Mouse (Mus musculus): ENCODE measurements around the gene Onecut3. TPM values are rescaled to one million over a fixed set of nuclear protein-coding genes. Genes with fewer than 3 reads are reported as not detected.

Onecut3 gene
- polyA plus RNA-seq (2012; rRNA removed), result 0.36 and 0.46 TPM in 2 replicates

DNA sequence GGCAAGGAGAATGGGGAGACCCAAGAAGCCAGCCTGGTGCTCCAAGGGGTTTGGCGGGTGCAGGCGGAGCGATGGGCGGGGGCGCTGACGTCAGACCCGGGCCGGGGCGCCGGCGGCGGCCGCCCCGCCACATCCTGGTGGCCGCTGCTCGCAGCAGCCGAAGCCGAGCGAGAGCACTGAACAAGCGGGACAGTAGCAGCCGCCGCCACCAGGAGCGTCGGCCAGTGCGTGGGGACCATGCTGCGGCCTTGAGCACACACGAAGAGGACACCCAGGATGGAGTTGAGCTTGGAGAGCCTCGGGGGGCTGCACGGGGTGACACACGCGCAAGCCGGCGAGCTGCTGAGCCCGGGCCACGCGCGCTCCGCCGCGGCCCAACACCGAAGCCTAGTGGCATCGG lies at the start of gene Onecut3:
Gene Onecut3, plus strand, starts transcription at position 104 of the 400 bp plus-strand sequence.
- Histone ChIP-seq H3K4me3 (replicated peaks; ENCODE audit: insufficient read depth, low read depth, low read length) (no peak within 1 kb of the TSS), H3K4me1 (ENCODE audit: control insufficient read depth, insufficient read depth, low read length) (no peaks in the 10 kb centered on the region; the same call in 1 of the 2 replicates), H3K27ac (ENCODE audit: insufficient read depth, low read length) (no peak within 1 kb of the TSS), H3K27me3 (ENCODE audit: control insufficient read depth, insufficient read depth, low read length) (peaks cover 7% of the 10 kb centered on the region; the same call in 1 of the 2 replicates)
- 1% methylated on average over 41 of the region's 42 CpGs for WGBS
- TF ChIP-seq POLR2A (IDR thresholded peaks at IDR 0.05; ENCODE audit: borderline replicate concordance, insufficient read depth, low read length) (no peak), CTCF (IDR thresholded peaks at IDR 0.05; ENCODE audit: borderline replicate concordance, insufficient read depth, low read depth, low read length) (no peak)
- no peak for DNase-seq

DNA sequence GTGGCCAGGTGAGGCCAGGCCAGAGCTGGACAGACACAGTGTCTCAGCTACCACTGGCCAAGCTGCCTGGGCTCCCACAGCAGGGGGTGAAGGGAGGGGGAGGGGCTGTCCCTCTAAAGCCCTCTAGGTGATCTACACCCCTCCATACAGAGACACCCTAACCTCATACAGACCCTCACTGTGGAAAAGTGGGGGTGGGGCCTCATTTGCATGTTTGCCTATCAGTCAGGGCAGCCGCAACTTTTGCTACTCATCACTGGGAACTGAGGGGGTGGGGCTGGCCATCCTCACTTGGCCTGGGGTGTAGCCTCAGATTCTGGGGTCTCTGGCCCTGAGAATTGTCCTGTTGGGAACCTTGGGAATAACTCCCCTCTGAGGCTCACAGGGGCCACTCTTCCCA lies 49.6 kb upstream of the Onecut3 start:
- DNase-seq, result no peak
- no peak overlapping the region for H3K4me3 ChIP-seq (replicated peaks; ENCODE audit: insufficient read depth, low read depth, low read length)
- no peak for TF ChIP-seq CTCF (IDR thresholded peaks at IDR 0.05; ENCODE audit: borderline replicate concordance, insufficient read depth, low read depth, low read length)
- no peak for TF ChIP-seq POLR2A (IDR thresholded peaks at IDR 0.05; ENCODE audit: borderline replicate concordance, insufficient read depth, low read length)
- no peaks in the 10 kb centered on the region for H3K4me1 ChIP-seq (ENCODE audit: control insufficient read depth, insufficient read depth, low read length)
- no peaks in the 10 kb centered on the region for H3K27me3 ChIP-seq (ENCODE audit: control insufficient read depth, insufficient read depth, low read length)
- 90% methylated on average over 1 of the region's 1 CpGs for WGBS
- H3K27ac ChIP-seq (ENCODE audit: insufficient read depth, low read length), result no peak overlapping the region

DNA sequence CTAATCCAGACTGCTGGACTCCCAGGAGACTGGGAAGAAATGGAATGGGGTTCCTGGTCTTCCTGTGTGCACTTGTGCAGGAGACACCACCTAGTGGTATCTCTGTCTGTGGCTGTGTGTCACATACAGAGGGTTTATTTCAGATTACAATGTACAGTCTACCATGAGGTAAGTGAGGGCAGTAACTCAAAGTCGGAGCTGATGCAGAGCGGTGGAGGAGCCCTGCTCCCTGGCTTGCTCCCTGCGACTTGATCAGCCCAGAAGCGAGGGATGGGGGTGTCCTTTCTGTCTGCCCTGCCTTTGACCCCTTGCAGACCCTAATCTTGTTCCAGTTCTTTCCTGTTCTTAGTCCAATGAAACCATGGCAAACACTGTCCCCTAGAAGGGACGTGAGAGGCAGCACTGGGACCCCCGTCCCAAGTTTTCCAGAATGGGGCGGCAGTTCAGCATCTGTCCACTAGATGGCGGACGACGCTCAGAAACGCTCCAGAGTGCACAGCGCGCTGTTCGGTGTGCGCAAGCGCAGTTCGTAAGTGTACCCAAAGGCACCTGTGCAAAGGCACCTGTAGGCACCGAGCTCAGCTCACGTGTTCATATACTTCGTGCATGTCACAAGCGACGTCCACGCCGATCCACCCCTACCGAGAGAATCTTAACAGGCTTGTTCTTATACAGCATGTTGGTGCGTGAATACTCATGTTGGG lies 48.6 kb upstream of the Onecut3 start:
- DNase-seq, result peak; percentile 79 to 83
- H3K27me3 ChIP-seq (ENCODE audit: control insufficient read depth, insufficient read depth, low read length), result no peaks in the 10 kb centered on the region
- no peaks in the 10 kb centered on the region for H3K4me1 ChIP-seq (ENCODE audit: control insufficient read depth, insufficient read depth, low read length)
- no peak overlapping the region for H3K4me3 ChIP-seq (replicated peaks; ENCODE audit: insufficient read depth, low read depth, low read length)
- TF ChIP-seq CTCF (IDR thresholded peaks at IDR 0.05; ENCODE audit: borderline replicate concordance, insufficient read depth, low read depth, low read length) (peak; percentile 98), POLR2A (IDR thresholded peaks at IDR 0.05; ENCODE audit: borderline replicate concordance, insufficient read depth, low read length) (no peak)
- no peak overlapping the region for H3K27ac ChIP-seq (ENCODE audit: insufficient read depth, low read length)
- 9% methylated on average over 26 of the region's 26 CpGs for WGBS

DNA sequence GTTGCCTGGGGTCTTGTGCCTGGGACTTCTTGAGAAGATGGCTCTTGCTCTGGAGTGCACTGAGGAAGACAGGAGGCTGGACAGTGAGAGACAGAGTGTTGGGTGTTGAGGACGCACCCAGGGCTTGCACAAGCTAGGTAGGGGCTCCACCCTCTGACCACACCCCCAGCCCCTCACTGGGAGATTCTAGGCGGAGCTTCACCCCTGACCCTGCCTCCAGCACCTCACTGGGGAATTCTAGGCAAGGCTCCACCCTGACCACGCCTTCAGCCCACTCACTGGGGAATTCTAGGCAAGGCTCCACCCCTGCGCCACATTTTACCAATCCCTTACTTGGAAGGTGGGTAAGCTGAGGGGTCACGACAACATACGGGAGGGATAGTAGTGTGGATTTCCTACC lies 44.0 kb upstream of the Onecut3 start:
- DNase-seq, result no peak
- Histone ChIP-seq H3K27me3 (ENCODE audit: control insufficient read depth, insufficient read depth, low read length) (no peaks in the 10 kb centered on the region), H3K4me1 (ENCODE audit: control insufficient read depth, insufficient read depth, low read length) (no peaks in the 10 kb centered on the region), H3K4me3 (replicated peaks; ENCODE audit: insufficient read depth, low read depth, low read length) (no peak overlapping the region), H3K27ac (ENCODE audit: insufficient read depth, low read length) (no peak overlapping the region)
- TF ChIP-seq CTCF (IDR thresholded peaks at IDR 0.05; ENCODE audit: borderline replicate concordance, insufficient read depth, low read depth, low read length) (no peak), POLR2A (IDR thresholded peaks at IDR 0.05; ENCODE audit: borderline replicate concordance, insufficient read depth, low read length) (no peak)
- WGBS, result 18% methylated on average over 6 of the region's 6 CpGs

DNA sequence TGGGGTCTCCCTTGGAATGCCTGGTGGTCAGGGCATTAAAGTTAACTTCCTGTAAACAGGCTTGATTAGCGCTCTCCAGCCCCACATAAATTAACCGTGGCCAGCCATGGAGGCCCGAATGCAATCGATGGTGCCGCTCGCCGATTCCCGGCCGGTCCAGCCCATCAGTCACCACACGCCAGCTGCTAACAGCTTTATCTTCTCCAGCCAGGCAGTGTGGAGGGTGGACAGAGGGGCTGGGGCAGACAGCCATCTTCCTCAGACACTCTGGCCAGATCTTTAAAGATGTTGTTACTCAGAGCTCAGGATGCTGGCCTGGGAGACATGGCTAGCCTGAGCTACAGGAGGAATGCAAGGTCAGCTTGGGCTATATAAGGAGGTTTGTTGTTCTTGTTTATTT lies 41.0 kb upstream of the Onecut3 start:
- DNase-seq, result no peak
- WGBS, result 54% methylated on average over 10 of the region's 10 CpGs
- TF ChIP-seq CTCF (IDR thresholded peaks at IDR 0.05; ENCODE audit: borderline replicate concordance, insufficient read depth, low read depth, low read length) (no peak), POLR2A (IDR thresholded peaks at IDR 0.05; ENCODE audit: borderline replicate concordance, insufficient read depth, low read length) (no peak)
- Histone ChIP-seq H3K4me3 (replicated peaks; ENCODE audit: insufficient read depth, low read depth, low read length) (no peak overlapping the region), H3K27me3 (ENCODE audit: control insufficient read depth, insufficient read depth, low read length) (no peaks in the 10 kb centered on the region), H3K27ac (ENCODE audit: insufficient read depth, low read length) (no peak overlapping the region), H3K4me1 (ENCODE audit: control insufficient read depth, insufficient read depth, low read length) (no peaks in the 10 kb centered on the region)

DNA sequence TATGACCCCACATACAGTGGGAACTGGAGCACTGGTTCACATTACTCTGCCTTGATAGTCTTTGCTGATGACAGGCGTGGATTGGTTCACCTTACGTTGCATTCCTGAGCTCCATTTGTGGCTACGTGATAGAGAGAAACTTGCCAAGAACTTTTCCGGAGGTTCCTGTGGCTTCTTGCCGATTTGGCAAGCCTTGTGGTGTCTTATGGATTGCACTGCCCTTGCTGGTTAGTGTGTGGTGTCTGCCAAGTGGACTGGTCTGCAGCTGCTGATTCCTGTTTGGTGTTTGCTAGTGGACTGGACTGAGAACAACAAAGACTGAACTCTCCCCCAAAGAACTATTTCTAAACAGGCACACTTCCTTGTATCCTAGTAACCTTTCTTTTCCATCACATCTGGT lies 39.9 kb upstream of the Onecut3 start:
- no peak for DNase-seq
- 50% methylated on average over 5 of the region's 5 CpGs for WGBS
- H3K27ac ChIP-seq (ENCODE audit: insufficient read depth, low read length), result no peak overlapping the region
- H3K4me1 ChIP-seq (ENCODE audit: control insufficient read depth, insufficient read depth, low read length), result no peaks in the 10 kb centered on the region
- H3K4me3 ChIP-seq (replicated peaks; ENCODE audit: insufficient read depth, low read depth, low read length), result no peak overlapping the region
- TF ChIP-seq POLR2A (IDR thresholded peaks at IDR 0.05; ENCODE audit: borderline replicate concordance, insufficient read depth, low read length) (no peak), CTCF (IDR thresholded peaks at IDR 0.05; ENCODE audit: borderline replicate concordance, insufficient read depth, low read depth, low read length) (no peak)
- no peaks in the 10 kb centered on the region for H3K27me3 ChIP-seq (ENCODE audit: control insufficient read depth, insufficient read depth, low read length)

DNA sequence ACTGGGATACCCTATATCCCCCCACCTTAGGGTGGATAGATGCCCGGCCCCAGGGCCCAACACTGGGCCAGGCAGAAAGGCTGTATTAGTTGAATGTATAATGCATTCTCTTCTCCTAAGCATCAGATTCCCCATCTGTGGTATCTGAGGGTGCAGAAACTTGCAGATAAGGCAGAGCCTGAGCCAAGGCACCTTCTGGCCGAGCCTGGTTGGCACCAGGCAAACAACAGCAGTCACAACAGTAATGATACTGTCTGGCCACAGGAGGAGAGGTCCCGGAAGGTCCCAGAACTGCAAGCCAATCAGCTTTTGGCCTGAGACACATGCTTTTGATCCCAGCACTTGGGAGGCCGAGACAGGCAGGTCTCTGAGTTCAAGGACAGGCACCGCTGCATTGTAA lies 38.9 kb upstream of the Onecut3 start:
- no peaks in the 10 kb centered on the region for H3K4me1 ChIP-seq (ENCODE audit: control insufficient read depth, insufficient read depth, low read length)
- no peak for DNase-seq
- WGBS, result 60% methylated on average over 5 of the region's 5 CpGs
- H3K27ac ChIP-seq (ENCODE audit: insufficient read depth, low read length), result no peak overlapping the region
- H3K27me3 ChIP-seq (ENCODE audit: control insufficient read depth, insufficient read depth, low read length), result no peaks in the 10 kb centered on the region
- TF ChIP-seq CTCF (IDR thresholded peaks at IDR 0.05; ENCODE audit: borderline replicate concordance, insufficient read depth, low read depth, low read length) (no peak), POLR2A (IDR thresholded peaks at IDR 0.05; ENCODE audit: borderline replicate concordance, insufficient read depth, low read length) (no peak)
- no peak overlapping the region for H3K4me3 ChIP-seq (replicated peaks; ENCODE audit: insufficient read depth, low read depth, low read length)

DNA sequence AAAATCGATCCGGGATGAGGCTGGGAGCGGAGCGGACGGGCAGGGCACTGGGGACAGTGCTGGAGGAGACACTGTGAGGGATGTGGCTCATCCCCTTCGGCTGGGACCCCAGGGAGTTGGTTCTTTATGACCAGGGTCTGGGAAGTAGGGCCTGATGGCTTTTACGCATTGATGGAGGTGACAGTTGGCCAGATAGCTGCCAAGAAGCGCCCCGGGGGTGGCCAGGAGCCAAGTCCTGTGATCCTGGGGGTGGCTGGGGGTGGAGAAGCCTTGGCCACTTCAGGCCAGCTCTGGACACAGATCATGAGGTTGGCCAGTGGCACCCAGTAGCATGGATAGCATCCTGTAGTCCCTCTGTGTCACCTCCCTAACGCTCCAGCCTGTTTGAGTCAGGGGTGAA lies 35.4 kb upstream of the Onecut3 start:
- Histone ChIP-seq H3K4me3 (replicated peaks; ENCODE audit: insufficient read depth, low read depth, low read length) (no peak overlapping the region), H3K27me3 (ENCODE audit: control insufficient read depth, insufficient read depth, low read length) (no peaks in the 10 kb centered on the region), H3K4me1 (ENCODE audit: control insufficient read depth, insufficient read depth, low read length) (no peaks in the 10 kb centered on the region), H3K27ac (ENCODE audit: insufficient read depth, low read length) (no peak overlapping the region)
- TF ChIP-seq POLR2A (IDR thresholded peaks at IDR 0.05; ENCODE audit: borderline replicate concordance, insufficient read depth, low read length), result no peak
- no peak for TF ChIP-seq CTCF (IDR thresholded peaks at IDR 0.05; ENCODE audit: borderline replicate concordance, insufficient read depth, low read depth, low read length)
- no peak for DNase-seq
- 33% methylated on average over 10 of the region's 10 CpGs for WGBS
